Mouse (Mus musculus) stomach, postnatal 0 days (tissue): ENCODE measurements at regions not wholly inside any gene's neighbourhood (a gene's known extent, or its start where the extent isn't known, plus 50 kb on each side); places are given as distances from the start of the nearest gene placed in this dataset.
"Not testable (repeated sequence)": the region's sequence is repeated elsewhere in the genome, so short reads cannot be mapped to it uniquely, and the experiment has no call there.

Experiments used
- ATAC-seq: fragments of 200-750 bp; cut with Nextera tagmentation; 2 replicates; pipeline ENCODE4 v1.8.0; 2017; ENCODE audit not compliant: low FRiP score, low TSS enrichment
- DNase-seq: peaks from one replicate; pipeline ENCODE4 v3.0.0-alpha.2; 2016; ENCODE audit warnings: low spot score
- H3K27ac ChIP-seq: fragments of 300-500 bp; sonication (generic); replicated peaks from 2 replicates; pipeline ENCODE4 v1.5.1; 2014; ENCODE audit warnings: mild to moderate bottlenecking, control low read depth
- H3K27me3 ChIP-seq: fragments of 300-500 bp; sonication (generic); 2 replicates; pipeline ENCODE4 v1.6.1; 2014; ENCODE audit warnings: low read length; ENCODE audit not compliant: control insufficient read depth, insufficient read depth
- H3K36me3 ChIP-seq: fragments of 300-500 bp; sonication (generic); 2 replicates; pipeline ENCODE4 v1.6.1; 2014; ENCODE audit warnings: low read length, mixed read lengths; ENCODE audit not compliant: control insufficient read depth, insufficient read depth
- H3K4me1 ChIP-seq: fragments of 300-500 bp; sonication (generic); replicated peaks from 2 replicates; pipeline ENCODE4 v1.6.1; 2014; ENCODE audit warnings: antibody characterized with exemption; ENCODE audit not compliant: control insufficient read depth, insufficient read depth
- H3K4me2 ChIP-seq: fragments of 300-500 bp; sonication (generic); replicated peaks from 2 replicates; pipeline ENCODE4 v1.6.1; 2014; ENCODE audit warnings: low read depth, mild to moderate bottlenecking, control low read depth, moderate library complexity
- H3K4me3 ChIP-seq: fragments of 300-500 bp; sonication (generic); 2 replicates; pipeline ENCODE4 v1.5.1; 2014; ENCODE audit warnings: low read depth, low read length, control low read depth
- H3K9ac ChIP-seq: fragments of 300-500 bp; sonication (generic); 2 replicates; pipeline ENCODE4 v1.6.1; 2014; ENCODE audit warnings: mild to moderate bottlenecking, low read length, control low read depth, mixed read lengths
- H3K9me3 ChIP-seq: fragments of 300-500 bp; sonication (generic); 2 replicates; pipeline ENCODE4 v1.6.1; 2016; ENCODE audit warnings: low read length; ENCODE audit not compliant: control insufficient read depth
- CTCF ChIP-seq: IDR thresholded peaks from 2 replicates; pipeline ENCODE4 v1.5.1; 2016; ENCODE audit warnings: antibody characterized with exemption, low read depth, mild to moderate bottlenecking, moderate library complexity
- EP300 ChIP-seq: optimal IDR thresholded peaks from 2 replicates; pipeline ENCODE3; 2016; ENCODE audit warnings: antibody characterized with exemption
- WGBS: fragments of 180-500 bp; shearing (Covaris S2); extraction: QIAGEN DNeasy Blood & Tissue Kit; methylation state at CpG from one replicate; pipeline ENCODE4 v1.1.7; 2014; 5-methylcytosine and 5-hydroxymethylcytosine counted together

DNA sequence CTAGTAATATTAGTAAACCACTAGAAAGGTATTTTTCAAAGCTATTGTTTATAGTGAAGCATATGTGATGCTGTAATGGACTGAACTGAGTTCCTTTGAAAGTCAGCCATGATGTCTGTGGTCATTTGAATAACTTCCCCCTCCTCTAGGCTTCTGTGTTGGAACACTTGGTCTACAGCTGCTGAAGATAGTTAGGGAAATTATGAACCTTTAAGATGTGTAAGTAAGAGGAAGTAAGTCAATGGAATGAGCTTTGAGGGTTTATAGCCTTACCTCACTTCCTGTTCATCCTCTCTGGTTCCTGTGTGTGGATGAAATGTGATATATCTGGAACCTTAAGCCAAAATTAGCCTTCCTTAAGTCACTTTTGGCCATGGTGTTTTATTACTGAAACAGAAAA lies 145.7 kb upstream of the Tmem229a start:
- Histone ChIP-seq H3K9ac (no peak overlapping the region), H3K27ac (no peak overlapping the region), H3K4me1 (no peaks in the 10 kb centered on the region), H3K4me2 (no peak overlapping the region), H3K4me3 (no peak overlapping the region), H3K9me3 (no peaks in the 10 kb centered on the region), H3K36me3 (no peaks in the 10 kb centered on the region), H3K27me3 (no peaks in the 10 kb centered on the region)
- TF ChIP-seq EP300 (no peak), CTCF (no peak)
- no peak for DNase-seq
- no peak for ATAC-seq

- H3K36me3 ChIP-seq = no peaks in the 10 kb centered on the region
- no peak overlapping the region for H3K4me2 ChIP-seq
- H3K9ac ChIP-seq = no peak overlapping the region
- no peak overlapping the region for H3K4me3 ChIP-seq
- ATAC-seq (no peak), DNase-seq (no peak)
- 83% methylated on average over 1 of the region's 1 CpGs for WGBS
- H3K27me3 ChIP-seq = no peaks in the 10 kb centered on the region
- no peaks in the 10 kb centered on the region for H3K9me3 ChIP-seq
- no peak for TF ChIP-seq CTCF
- TF ChIP-seq EP300 = no peak
- no peaks in the 10 kb centered on the region for H3K4me1 ChIP-seq
- no peak overlapping the region for H3K27ac ChIP-seq
These were observed 131.1 kb upstream of the Tmem229a start for GRCm38 (mm10) chr6:25087167-25087566.

DNA sequence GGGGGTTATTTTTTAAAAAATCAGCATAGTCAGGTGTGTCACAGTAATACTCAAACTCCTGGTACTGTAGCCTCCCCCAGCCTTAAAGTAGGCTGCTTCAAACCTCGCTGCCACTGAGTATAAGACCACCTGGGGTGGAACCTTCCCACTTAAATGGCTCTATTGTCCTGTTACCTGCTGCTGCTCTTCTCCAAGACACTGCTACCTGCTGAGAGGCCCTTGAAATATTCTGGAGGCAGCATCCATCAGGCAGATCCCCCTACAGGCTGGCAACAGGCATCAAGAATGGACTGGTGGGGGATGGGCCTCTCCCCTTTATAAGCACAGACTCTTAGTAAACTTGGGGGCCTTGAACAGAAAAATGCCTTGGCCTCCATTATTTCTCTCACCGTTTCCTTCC lies 129.8 kb upstream of the Tmem229a start:
- Histone ChIP-seq H3K4me3 (no peak overlapping the region), H3K27me3 (no peaks in the 10 kb centered on the region), H3K4me2 (no peak overlapping the region), H3K9ac (no peak overlapping the region), H3K9me3 (no peaks in the 10 kb centered on the region), H3K4me1 (no peaks in the 10 kb centered on the region), H3K27ac (no peak overlapping the region), H3K36me3 (no peaks in the 10 kb centered on the region)
- TF ChIP-seq CTCF (no peak), EP300 (no peak)
- DNase-seq (no peak), ATAC-seq (no peak)
- 82% methylated on average over 2 of the region's 2 CpGs for WGBS

DNA sequence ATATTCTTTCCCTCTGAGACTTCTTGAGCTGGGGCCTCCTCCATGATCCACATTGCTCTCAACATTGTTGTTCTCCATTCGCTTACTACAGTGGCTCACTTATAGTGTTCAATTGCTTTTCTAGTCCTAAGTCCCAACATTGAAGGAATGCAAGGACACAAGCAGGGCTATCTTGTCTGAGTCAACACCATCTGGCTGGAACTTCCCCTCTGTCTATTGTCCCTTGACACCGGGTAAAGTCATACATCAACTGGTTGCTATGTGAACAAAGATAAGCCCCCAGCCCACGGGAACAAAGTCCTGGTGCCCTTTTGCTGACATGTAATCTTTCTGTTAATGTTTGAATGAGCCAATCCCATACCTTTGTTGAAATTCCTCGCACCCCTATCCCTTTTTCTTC lies 129.2 kb upstream of the Tmem229a start:
- not testable (repeated sequence) for H3K27me3 ChIP-seq, H3K4me1 ChIP-seq, H3K36me3 ChIP-seq, ATAC-seq, H3K9ac ChIP-seq, H3K27ac ChIP-seq, DNase-seq, H3K4me2 ChIP-seq, H3K4me3 ChIP-seq, H3K9me3 ChIP-seq
- WGBS = 29% methylated on average over 4 of the region's 4 CpGs

DNA sequence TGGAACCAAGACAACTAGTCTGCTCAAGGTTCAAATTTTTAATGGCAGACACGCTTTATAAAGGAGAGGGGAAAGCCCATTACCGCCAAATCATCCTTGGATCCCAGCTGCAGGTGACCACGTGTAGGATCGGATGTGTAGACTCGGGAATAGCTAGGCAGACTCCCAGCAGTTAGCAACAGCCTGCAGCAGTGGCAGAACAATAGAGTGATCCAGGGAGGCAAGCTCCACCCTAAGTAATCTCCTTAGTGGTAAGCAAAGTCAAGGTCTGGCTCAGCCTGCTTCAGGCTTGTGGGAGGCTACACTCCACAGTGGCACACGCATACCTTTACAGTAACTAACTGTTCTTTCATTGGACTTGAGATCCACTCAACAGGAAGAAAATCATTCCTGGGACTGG lies 109.8 kb upstream of the Tmem229a start:
- Histone ChIP-seq H3K36me3 (no peaks in the 10 kb centered on the region), H3K27me3 (no peaks in the 10 kb centered on the region), H3K4me2 (no peak overlapping the region), H3K27ac (no peak overlapping the region), H3K4me3 (no peak overlapping the region), H3K9me3 (no peaks in the 10 kb centered on the region), H3K4me1 (no peaks in the 10 kb centered on the region), H3K9ac (no peak overlapping the region)
- WGBS = 50% methylated on average over 6 of the region's 6 CpGs
- no peak for TF ChIP-seq CTCF
- DNase-seq (no peak), ATAC-seq (no peak)

GRCm38 (mm10) chr6:25032878-25033509 lies 76.9 kb upstream of the Tmem229a start:
- no peak overlapping the region for H3K4me2 ChIP-seq
- H3K36me3 ChIP-seq = no peaks in the 10 kb centered on the region
- H3K27ac ChIP-seq = no peak overlapping the region
- H3K9me3 ChIP-seq = no peaks in the 10 kb centered on the region
- no peaks in the 10 kb centered on the region for H3K27me3 ChIP-seq
- ATAC-seq = no peak
- 59% methylated on average over 2 of the region's 2 CpGs for WGBS
- no peak overlapping the region for H3K9ac ChIP-seq
- H3K4me1 ChIP-seq = no peaks in the 10 kb centered on the region
- TF ChIP-seq CTCF = no peak
- DNase-seq = no peak
- no peak overlapping the region for H3K4me3 ChIP-seq
